Mouse (Mus musculus) neural tube, embryonic 14.5 days (tissue): ENCODE results near the gene Jdp2. TPM values are rescaled to one million over a fixed set of nuclear protein-coding genes. Genes with fewer than 3 reads are reported as not detected.
A peak's percentile ranks its signal among the peaks of the same experiment; 100 is the strongest.
"Not testable (repeated sequence)": the region's sequence is repeated elsewhere in the genome, so short reads cannot be mapped to it uniquely, and the experiment has no call there.

Experiments used
- ATAC-seq: fragments of 200-750 bp; cut with Nextera tagmentation; 2 replicates; pipeline ENCODE4 v1.8.0; 2017; ENCODE audit warnings: low read depth, mild to moderate bottlenecking, moderate TSS enrichment, moderate library complexity
- H3K27ac ChIP-seq: fragments of 300-500 bp; sonication (generic); 2 replicates; pipeline ENCODE4 v1.5.1; 2014; ENCODE audit warnings: low read depth, mild to moderate bottlenecking, control low read depth, low read length, moderate library complexity, mixed read lengths
- H3K27me3 ChIP-seq: fragments of 300-500 bp; sonication (generic); 2 replicates; pipeline ENCODE4 v1.6.1; 2014; ENCODE audit warnings: low read length; ENCODE audit not compliant: control insufficient read depth, insufficient read depth
- H3K36me3 ChIP-seq: fragments of 300-500 bp; sonication (generic); 2 replicates; pipeline ENCODE4 v1.6.1; 2014; ENCODE audit warnings: low read length, mixed read lengths; ENCODE audit not compliant: control insufficient read depth, insufficient read depth
- H3K4me1 ChIP-seq: fragments of 300-500 bp; sonication (generic); 2 replicates; pipeline ENCODE4 v1.6.1; 2014; ENCODE audit warnings: low read length; ENCODE audit not compliant: control insufficient read depth, insufficient read depth
- H3K4me2 ChIP-seq: fragments of 300-500 bp; sonication (generic); 2 replicates; pipeline ENCODE4 v1.6.1; 2014; ENCODE audit warnings: mild to moderate bottlenecking, low read depth, low read length, control low read depth
- H3K4me3 ChIP-seq: fragments of 300-500 bp; sonication (generic); 2 replicates; pipeline ENCODE4 v1.5.1; 2014; ENCODE audit warnings: low read depth, low read length, control low read depth, mixed read lengths
- H3K9ac ChIP-seq: fragments of 300-500 bp; sonication (generic); replicated peaks from 2 replicates; pipeline ENCODE4 v1.6.1; 2014; ENCODE audit warnings: low read depth, mild to moderate bottlenecking, control low read depth, low read length, mixed read lengths
- H3K9me3 ChIP-seq: fragments of 300-500 bp; sonication (generic); 2 replicates; pipeline ENCODE4 v1.6.1; 2016; ENCODE audit warnings: low read length; ENCODE audit not compliant: control insufficient read depth
- WGBS: fragments of 180-500 bp; shearing (Covaris S2); extraction: QIAGEN DNeasy Blood & Tissue Kit; methylation state at CpG from one replicate; pipeline ENCODE4 v1.1.7; 2014; 5-methylcytosine and 5-hydroxymethylcytosine counted together
- polyA plus RNA-seq: library from polyadenylated mRNA; unstranded; fragments of >200 nt; fragmentation: Nextera tagmentation; extraction: Ambion mirVana; gene quantifications from 2 replicates; pipeline ENCODE4 v1.2.1, GENCODE M21; 2014

The Jdp2 gene
- polyA plus RNA-seq, 1 experiment from 2014 or later, result 2.9 TPM

DNA sequence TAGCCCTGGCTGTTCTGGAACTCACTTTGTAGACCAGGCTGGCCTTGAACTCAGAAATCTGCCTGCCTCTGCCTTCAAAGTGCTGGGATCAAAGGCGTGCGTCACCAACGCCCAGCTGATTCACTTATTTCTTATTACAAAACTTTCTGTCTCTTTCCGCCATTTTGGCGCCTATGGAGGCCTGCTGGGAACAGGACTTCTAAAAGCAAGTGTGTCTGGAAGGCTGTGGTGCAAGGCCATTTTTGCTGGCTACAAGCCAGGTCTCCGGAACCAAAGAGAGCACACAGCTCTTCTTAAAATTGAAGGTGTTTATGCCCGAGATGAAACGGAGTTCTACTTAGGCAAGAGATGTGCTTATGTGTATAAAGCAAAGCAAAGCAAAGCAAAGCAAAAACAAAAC, 63.4 kb downstream of the Jdp2 start:
- H3K4me3 ChIP-seq, H3K4me1 ChIP-seq, ATAC-seq, H3K9me3 ChIP-seq, H3K36me3 ChIP-seq, H3K9ac ChIP-seq, H3K27me3 ChIP-seq, H3K27ac ChIP-seq, H3K4me2 ChIP-seq: not testable (repeated sequence)
- WGBS, result 84% methylated on average over 8 of the region's 8 CpGs

DNA sequence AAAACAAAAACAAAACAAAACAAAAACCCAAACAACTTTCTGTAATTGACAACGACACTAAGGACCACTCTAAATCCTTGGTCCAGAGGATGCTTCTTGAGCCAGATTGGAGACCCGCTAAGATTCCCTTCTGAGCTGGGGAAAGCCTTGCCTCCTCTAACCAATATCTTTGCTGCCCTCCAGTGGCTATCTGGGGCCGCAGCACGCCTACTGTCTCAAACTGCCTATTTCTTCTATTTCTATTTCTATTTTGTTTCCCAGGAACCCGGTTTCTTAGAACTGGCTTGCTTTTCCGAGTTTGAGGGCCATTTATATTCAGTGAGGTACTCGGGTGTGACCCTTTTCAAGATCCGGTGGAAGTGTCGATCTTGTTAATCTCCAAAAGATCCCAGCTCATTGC, 64.1 kb downstream of the Jdp2 start:
- no peaks in the 10 kb centered on the region for H3K27me3 ChIP-seq
- no peak overlapping the region for H3K4me3 ChIP-seq
- H3K27ac ChIP-seq, result no peak overlapping the region
- H3K9me3 ChIP-seq, result no peaks in the 10 kb centered on the region
- ATAC-seq, result peak; percentile 70; the same call in 1 of the 2 replicates
- 17% methylated on average over 9 of the region's 9 CpGs for WGBS
- no peak overlapping the region for H3K4me2 ChIP-seq
- no peak overlapping the region for H3K9ac ChIP-seq
- H3K4me1 ChIP-seq, result no peaks in the 10 kb centered on the region
- H3K36me3 ChIP-seq, result no peaks in the 10 kb centered on the region

GRCm38 (mm10) chr12:85666112-85666511, 67.3 kb downstream of the Jdp2 start:
- Histone ChIP-seq H3K4me2 (no peak overlapping the region), H3K27ac (no peak overlapping the region), H3K9ac (no peak overlapping the region), H3K4me3 (no peak overlapping the region), H3K4me1 (no peaks in the 10 kb centered on the region), H3K36me3 (no peaks in the 10 kb centered on the region), H3K9me3 (no peaks in the 10 kb centered on the region), H3K27me3 (no peaks in the 10 kb centered on the region)
- 84% methylated on average over 8 of the region's 8 CpGs for WGBS
- ATAC-seq, result no peak

- 91% methylated on average over 7 of the region's 7 CpGs for WGBS
- H3K4me1 ChIP-seq, result no peaks in the 10 kb centered on the region
- no peaks in the 10 kb centered on the region for H3K9me3 ChIP-seq
- no peaks in the 10 kb centered on the region for H3K27me3 ChIP-seq
- no peak for ATAC-seq
- no peak overlapping the region for H3K4me3 ChIP-seq
- H3K9ac ChIP-seq, result no peak overlapping the region
- no peak overlapping the region for H3K4me2 ChIP-seq
- H3K27ac ChIP-seq, result no peak overlapping the region
- H3K36me3 ChIP-seq, result no peaks in the 10 kb centered on the region
These were observed 68.2 kb downstream of the Jdp2 start for GRCm38 (mm10) chr12:85667071-85667470.

DNA sequence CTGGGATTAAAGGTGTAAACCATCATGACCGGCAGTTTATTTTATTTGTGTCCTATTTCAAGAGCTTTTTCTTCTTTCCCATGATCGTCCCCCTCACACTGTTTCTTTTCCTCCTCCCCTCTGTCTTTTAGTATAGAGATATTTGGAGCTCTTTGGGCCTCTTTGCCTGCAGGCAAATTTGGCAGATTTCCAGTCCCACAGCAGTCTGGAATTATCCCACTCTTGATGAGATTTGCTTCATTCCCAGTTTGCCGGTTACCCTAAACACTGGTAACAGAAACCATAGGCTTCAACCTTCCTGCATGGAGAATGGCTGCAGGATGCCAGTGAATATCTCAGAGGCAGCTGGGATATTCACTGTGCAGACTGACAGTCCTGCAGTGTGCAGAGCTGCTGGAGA, 69.9 kb downstream of the Jdp2 start:
- no peaks in the 10 kb centered on the region for H3K27me3 ChIP-seq
- H3K4me2 ChIP-seq, result no peak overlapping the region
- H3K9me3 ChIP-seq, result no peaks in the 10 kb centered on the region
- no peak overlapping the region for H3K9ac ChIP-seq
- H3K4me3 ChIP-seq, result no peak overlapping the region
- 52% methylated on average over 3 of the region's 3 CpGs for WGBS
- no peak for ATAC-seq
- no peaks in the 10 kb centered on the region for H3K4me1 ChIP-seq
- H3K36me3 ChIP-seq, result no peaks in the 10 kb centered on the region
- peak overlapping the region; percentile 52; the same call in 1 of the 2 replicates for H3K27ac ChIP-seq

GRCm38 (mm10) chr12:85670080-85670479, 71.3 kb downstream of the Jdp2 start:
- ATAC-seq, result no peak
- no peaks in the 10 kb centered on the region for H3K27me3 ChIP-seq
- no peaks in the 10 kb centered on the region for H3K4me1 ChIP-seq
- H3K36me3 ChIP-seq, result no peaks in the 10 kb centered on the region
- no peak overlapping the region for H3K9ac ChIP-seq
- no peaks in the 10 kb centered on the region for H3K9me3 ChIP-seq
- 79% methylated on average over 3 of the region's 3 CpGs for WGBS
- no peak overlapping the region for H3K4me3 ChIP-seq
- no peak overlapping the region for H3K4me2 ChIP-seq
- no peak overlapping the region for H3K27ac ChIP-seq

DNA sequence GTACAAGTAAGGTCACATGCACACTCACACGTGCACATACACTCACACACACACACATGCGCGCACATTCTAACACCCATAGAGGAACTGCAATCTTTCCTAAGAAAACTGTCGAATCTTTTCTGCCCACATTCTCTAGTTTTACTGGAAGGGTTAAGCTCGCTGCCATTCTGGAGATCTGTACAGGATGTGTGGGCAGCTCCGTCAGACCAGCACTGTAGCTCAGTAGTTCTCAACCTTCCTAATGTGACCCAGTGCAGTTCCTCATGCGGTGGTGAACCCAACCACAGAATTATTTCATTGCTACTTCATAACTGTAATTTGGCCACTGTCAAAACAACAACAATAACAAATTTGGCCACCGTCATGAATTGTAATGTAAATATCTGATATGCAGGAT, 75.1 kb downstream of the Jdp2 start:
- H3K27ac ChIP-seq, result no peak overlapping the region
- H3K9ac ChIP-seq, result no peak overlapping the region
- H3K4me3 ChIP-seq, result no peak overlapping the region
- H3K4me1 ChIP-seq, result no peaks in the 10 kb centered on the region
- H3K9me3 ChIP-seq, result no peaks in the 10 kb centered on the region
- H3K36me3 ChIP-seq, result no peaks in the 10 kb centered on the region
- no peak for ATAC-seq
- 94% methylated on average over 8 of the region's 8 CpGs for WGBS
- no peaks in the 10 kb centered on the region for H3K27me3 ChIP-seq
- no peak overlapping the region for H3K4me2 ChIP-seq

- no peaks in the 10 kb centered on the region for H3K27me3 ChIP-seq
- H3K9ac ChIP-seq, result no peak overlapping the region
- H3K9me3 ChIP-seq, result no peaks in the 10 kb centered on the region
- ATAC-seq, result no peak
- no peaks in the 10 kb centered on the region for H3K4me1 ChIP-seq
- no peak overlapping the region for H3K4me3 ChIP-seq
- no peak overlapping the region for H3K4me2 ChIP-seq
- no peaks in the 10 kb centered on the region for H3K36me3 ChIP-seq
- 86% methylated on average over 5 of the region's 5 CpGs for WGBS
- H3K27ac ChIP-seq, result no peak overlapping the region
These were observed 80.3 kb downstream of the Jdp2 start for GRCm38 (mm10) chr12:85679117-85679516.

DNA sequence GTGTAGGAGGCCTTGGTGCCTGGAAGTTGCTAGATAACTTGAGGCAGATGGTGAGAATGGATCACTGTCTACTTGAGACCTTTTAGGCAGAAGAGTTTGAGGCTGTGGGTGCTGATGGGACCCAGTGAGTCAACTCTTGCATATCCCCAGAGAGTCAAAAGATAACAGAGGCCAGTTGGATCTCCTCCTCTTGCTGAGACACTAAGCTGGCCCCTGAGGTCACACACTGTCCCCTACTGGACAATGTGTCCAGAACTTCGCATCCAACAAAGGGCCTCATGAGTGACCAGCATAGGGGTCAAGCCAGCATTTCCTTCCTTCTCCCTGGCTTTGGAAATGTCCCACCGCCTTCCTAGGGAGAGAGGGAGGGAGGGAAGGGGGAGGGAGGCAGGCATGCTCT, 81.0 kb downstream of the Jdp2 start:
- no peaks in the 10 kb centered on the region for H3K36me3 ChIP-seq
- ATAC-seq, result no peak
- H3K4me3 ChIP-seq, result no peak overlapping the region
- H3K9ac ChIP-seq, result no peak overlapping the region
- WGBS, result 63% methylated on average over 2 of the region's 2 CpGs
- no peaks in the 10 kb centered on the region for H3K9me3 ChIP-seq
- H3K4me2 ChIP-seq, result no peak overlapping the region
- H3K27ac ChIP-seq, result no peak overlapping the region
- no peaks in the 10 kb centered on the region for H3K4me1 ChIP-seq
- H3K27me3 ChIP-seq, result no peaks in the 10 kb centered on the region

DNA sequence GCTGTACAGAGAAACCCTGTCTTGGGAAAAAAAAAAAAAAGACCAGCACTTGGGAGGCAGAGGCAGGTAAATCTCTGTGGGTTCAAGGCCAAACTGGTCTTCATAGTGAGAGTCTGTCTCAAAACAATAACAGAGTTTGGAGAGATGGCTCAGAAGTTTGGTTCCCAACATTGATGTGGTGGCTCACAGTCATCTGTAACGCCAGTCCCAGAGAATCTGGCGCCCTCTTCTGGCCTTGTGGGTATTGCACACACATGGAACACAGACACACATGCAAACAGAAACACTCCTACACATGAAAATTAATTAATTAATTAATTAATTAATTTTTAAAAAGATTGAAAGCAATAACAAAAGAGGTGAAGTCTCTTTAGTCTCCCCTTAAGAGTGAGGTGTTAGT, 83.5 kb downstream of the Jdp2 start:
- no peak overlapping the region for H3K4me3 ChIP-seq
- no peak overlapping the region for H3K27ac ChIP-seq
- H3K27me3 ChIP-seq, result no peaks in the 10 kb centered on the region
- ATAC-seq, result no peak
- H3K36me3 ChIP-seq, result no peaks in the 10 kb centered on the region
- H3K9ac ChIP-seq, result no peak overlapping the region
- 30% methylated on average over 2 of the region's 2 CpGs for WGBS
- H3K4me2 ChIP-seq, result no peak overlapping the region
- H3K9me3 ChIP-seq, result no peaks in the 10 kb centered on the region
- no peaks in the 10 kb centered on the region for H3K4me1 ChIP-seq
